ENCODE assay signal across 30 mouse cellular contexts in genomic region chr9:41772281-41772902, GRCm38 (mm10).
A peak's percentile ranks its signal among the peaks of the same experiment; 100 is the strongest.
DNase-seq lines count a peak whose midpoint lies in the region; ATAC-seq lines count a peak whose summit lies in the region.
"Had no signal": no experiment of that assay in that cellular context is flagged by ENCODE, and none has a peak within 500 bp of the region (broad histone marks: within the 10 kb centered on the region; RNA-seq: fewer than 3 reads in every experiment).

No protein-coding gene starts in this region.

- H3K9me3 ChIP-seq in forebrain, embryonic 15.5 days: no peaks in the 10 kb centered on the region
- 0 out of 2 replicates have a peak, but pooled peaks cover 2% of the 10 kb centered on the region for H3K9me3 ChIP-seq in forebrain, embryonic 10.5 days
- no peaks in the 10 kb centered on the region for H3K9me3 ChIP-seq in embryonic facial prominence, embryonic 14.5 days (ENCODE audit: control insufficient read depth, low read length)
- H3K9me3 ChIP-seq: kidney, embryonic 15.5 days; limb, embryonic 15.5 days had no signal

- WGBS in forebrain, embryonic 15.5 days: 80% methylated on average over 8 of the region's 8 CpGs
- WGBS in forebrain, embryonic 10.5 days: 94% methylated on average over 8 of the region's 8 CpGs
- 91% methylated on average over 8 of the region's 8 CpGs for WGBS in embryonic facial prominence, embryonic 14.5 days

- peak overlapping the region; percentile 82 for H3K27ac ChIP-seq in forebrain, embryonic 15.5 days (replicated peaks)
- H3K27ac ChIP-seq in forebrain, embryonic 10.5 days: no peak overlapping the region
- H3K27ac ChIP-seq in embryonic facial prominence, embryonic 14.5 days (replicated peaks; ENCODE audit: low read depth, low read length): 0 out of 2 replicates have a peak overlapping the region, but pooled peaks have one; percentile 75
- H3K27ac ChIP-seq: gastrocnemius, adult 2 months; heart, adult 2 months; kidney, embryonic 15.5 days; liver, embryonic 14.5 days; stomach, postnatal 0 days had no signal

- ATAC-seq in forebrain, embryonic 15.5 days (replicated peaks): peak; percentile 53
- no peak for ATAC-seq in embryonic facial prominence, embryonic 14.5 days (ENCODE audit: low read depth)
- ATAC-seq in erythroid progenitor cell, adult 5-6 weeks (replicated peaks; ENCODE audit: low FRiP score, poor library complexity, severe bottlenecking): no peak
- ATAC-seq: activated CD4-positive, CD25-positive, alpha-beta regulatory T cell, adult 4 months had no signal

- peaks cover 11% of the 10 kb centered on the region for H3K4me1 ChIP-seq in forebrain, embryonic 15.5 days
- peaks cover 1% of the 10 kb centered on the region for H3K4me1 ChIP-seq in forebrain, embryonic 10.5 days
- H3K4me1 ChIP-seq in embryonic facial prominence, embryonic 14.5 days (ENCODE audit: control insufficient read depth, insufficient read depth, low read length): 0 out of 2 replicates have a peak, but pooled peaks cover 4% of the 10 kb centered on the region
- H3K4me1 ChIP-seq: heart, embryonic 12.5 days; kidney, embryonic 15.5 days had no signal

- H3K9ac ChIP-seq in forebrain, embryonic 15.5 days (replicated peaks): no peak overlapping the region
- no peak overlapping the region for H3K9ac ChIP-seq in embryonic facial prominence, embryonic 14.5 days (ENCODE audit: low read depth, low read length)
- H3K9ac ChIP-seq: heart, embryonic 12.5 days; kidney, embryonic 15.5 days; limb, embryonic 15.5 days; liver, embryonic 14.5 days; lung, embryonic 14.5 days had no signal

- DNase-seq in cerebellum, postnatal 10 days: peak; percentile 85 to 86
- DNase-seq in cerebellum, adult 11 months: no peak
- DNase-seq in forebrain, embryonic 10.5 days (ENCODE audit: extremely low spot score, low spot score): no peak
- DNase-seq in left cerebral cortex, postnatal 4 days: peak; percentile 59
- no peak for DNase-seq in left cerebral cortex, postnatal 14 days (ENCODE audit: low spot score in 2 of 2)
- no peak for DNase-seq in embryonic facial prominence, embryonic 14.5 days (ENCODE audit: low spot score)
- DNase-seq: adrenal gland, adult 2 months; cerebellum, adult 11-12 months; cerebellum, adult 9-11 months; gastrocnemius, adult 2 months; heart, adult 2 months; heart, postnatal 4 days; kidney, adult 18-20 months; kidney, postnatal 25 days; lung, embryonic 14.5 days; lung, postnatal 14 days; midbrain, embryonic 14.5 days; right cerebral cortex, adult 18-20 months; spleen, adult 18-20 months; thymus, adult 18-20 months; thymus, postnatal 25 days had no signal

- intact Hi-C loops in left cerebral cortex, postnatal 4 days (cut with DNase I): no loop called here
- intact Hi-C loops in left cerebral cortex, postnatal 14 days (cut with DNase I): no loop called here

- H3K27me3 ChIP-seq in forebrain, embryonic 15.5 days: no peaks in the 10 kb centered on the region
- no peaks in the 10 kb centered on the region for H3K27me3 ChIP-seq in forebrain, embryonic 10.5 days (ENCODE audit: poor library complexity, severe bottlenecking)
- H3K27me3 ChIP-seq in embryonic facial prominence, embryonic 14.5 days (replicated peaks; ENCODE audit: control insufficient read depth, insufficient read depth, low read length): no peaks in the 10 kb centered on the region
- H3K27me3 ChIP-seq: CH12.LX; heart, embryonic 12.5 days; kidney, embryonic 15.5 days; limb, embryonic 15.5 days had no signal

- no peak overlapping the region for H3K4me3 ChIP-seq in forebrain, embryonic 15.5 days
- H3K4me3 ChIP-seq in forebrain, embryonic 10.5 days: no peak overlapping the region
- no peak overlapping the region for H3K4me3 ChIP-seq in embryonic facial prominence, embryonic 14.5 days (ENCODE audit: low read depth, low read length)
- H3K4me3 ChIP-seq: gastrocnemius, adult 2 months; heart, adult 2 months; heart, embryonic 12.5 days; kidney, embryonic 15.5 days; limb, embryonic 15.5 days had no signal

- H3K36me3 ChIP-seq in forebrain, embryonic 15.5 days: no peaks in the 10 kb centered on the region
- H3K36me3 ChIP-seq in forebrain, embryonic 10.5 days (replicated peaks): no peaks in the 10 kb centered on the region
- H3K36me3 ChIP-seq in embryonic facial prominence, embryonic 14.5 days (ENCODE audit: control insufficient read depth, insufficient read depth, low read length): no peaks in the 10 kb centered on the region
- H3K36me3 ChIP-seq: heart, embryonic 12.5 days; kidney, embryonic 15.5 days; limb, embryonic 15.5 days had no signal

- no peak overlapping the region for H3K4me2 ChIP-seq in forebrain, embryonic 15.5 days (replicated peaks)
- H3K4me2 ChIP-seq in embryonic facial prominence, embryonic 14.5 days (ENCODE audit: low read depth, low read length): no peak overlapping the region
- H3K4me2 ChIP-seq: heart, embryonic 12.5 days; kidney, embryonic 15.5 days; limb, embryonic 15.5 days; lung, embryonic 14.5 days had no signal

Comparison
In these comparisons a context has a peak if more than half of its experiments do, and no peak if none do; other contexts are left out.
1. DNase-seq: peak in cerebellum, postnatal 10 days (2 of 2) and left cerebral cortex, postnatal 4 days (single experiment); none in cerebellum, adult 11 months (single experiment), forebrain, embryonic 10.5 days (single experiment), left cerebral cortex, postnatal 14 days (0 of 2) and embryonic facial prominence, embryonic 14.5 days (single experiment).